Mouse (Mus musculus) cerebellum, adult 18-20 months (tissue): Measurements from ENCODE around the gene Ppp1r1b.

Source experiments
- DNase-seq, 2 experiments: peaks; one replicate each; pipeline ENCODE4 v3.0.0; 2021

Ppp1r1b gene

GRCm38 (mm10) chr11:98400161-98400726 lies 52.0 kb downstream of the Ppp1r1b start, which contains the start of gene Pgap3:
Gene Pgap3, minus strand, starts transcription at chr11:98400490.
- DNase-seq = peak; percentile 80 to 86

GRCm38 (mm10) chr11:98400816-98401215 lies 52.6 kb downstream of the Ppp1r1b start:
- DNase-seq = no peak

GRCm38 (mm10) chr11:98406621-98407020 lies 58.4 kb downstream of the Ppp1r1b start:
- DNase-seq = no peak
